Mouse (Mus musculus): ENCODE measurements at regions not wholly inside any gene's neighbourhood (a gene's known extent, or its start where the extent isn't known, plus 50 kb on each side); places are given as distances from the start of the nearest gene placed in this dataset.

DNA sequence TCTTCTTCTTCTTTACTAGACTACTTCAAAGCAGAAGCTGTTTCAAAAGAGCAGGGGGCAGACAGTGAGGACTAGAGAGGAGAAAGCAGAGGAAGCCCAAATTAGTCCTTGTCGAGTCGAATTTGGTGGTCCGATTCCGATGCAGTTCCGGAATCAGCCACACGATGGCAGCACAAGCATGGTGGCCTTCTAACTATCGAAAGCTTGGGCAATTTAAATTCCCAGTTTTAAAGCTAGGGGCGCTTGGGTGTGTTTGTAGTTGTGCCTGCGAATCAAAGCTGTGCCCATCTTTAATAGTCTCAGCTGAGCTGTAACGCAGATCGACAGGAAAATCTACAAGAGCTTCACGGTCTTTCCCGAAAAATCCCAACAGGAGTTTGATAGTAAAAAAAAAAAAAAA is 234.7 kb upstream of the A1bg start:
- DNase-seq: peak; percentile 93

DNA sequence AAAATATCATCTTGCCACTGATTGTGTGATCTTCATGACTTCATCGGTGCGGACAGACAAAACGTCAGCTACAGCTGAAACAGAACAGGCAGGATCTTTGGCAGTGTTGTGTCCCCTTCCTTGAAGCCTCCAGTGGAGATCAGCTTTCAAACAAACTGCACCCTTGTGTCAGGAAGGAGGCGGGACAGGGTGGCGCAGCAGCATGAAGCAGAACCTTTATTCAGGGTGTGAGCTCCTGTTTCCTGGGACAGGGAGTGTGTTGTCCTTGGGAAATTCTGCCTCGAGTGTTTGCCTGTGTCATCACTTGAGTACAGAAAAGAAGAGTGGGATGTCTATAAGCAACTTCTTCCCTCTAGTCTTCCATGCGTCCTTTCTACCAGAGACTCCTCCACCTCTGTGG is 232.7 kb upstream of the A1bg start:
- DNase-seq: no peak

DNA sequence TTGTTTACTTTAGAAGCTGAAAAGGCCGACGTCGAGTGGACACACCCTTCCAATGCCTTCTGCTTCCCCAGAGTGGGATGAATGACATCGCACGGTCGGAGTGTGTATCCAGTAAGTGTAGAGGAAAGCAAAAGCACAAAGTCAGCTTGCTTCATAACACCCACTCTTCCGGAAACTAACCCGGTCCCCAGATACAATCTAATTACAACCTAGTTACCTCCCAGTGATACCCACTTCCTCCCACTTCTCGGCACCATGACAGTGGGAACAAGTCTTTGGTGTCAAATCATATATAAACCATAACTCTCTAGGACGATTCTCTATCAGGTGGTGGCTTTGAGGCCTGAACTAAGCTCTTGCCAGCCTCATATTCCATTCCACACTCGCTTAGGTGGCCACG is 231.4 kb upstream of the A1bg start:
- no peak for DNase-seq

DNA sequence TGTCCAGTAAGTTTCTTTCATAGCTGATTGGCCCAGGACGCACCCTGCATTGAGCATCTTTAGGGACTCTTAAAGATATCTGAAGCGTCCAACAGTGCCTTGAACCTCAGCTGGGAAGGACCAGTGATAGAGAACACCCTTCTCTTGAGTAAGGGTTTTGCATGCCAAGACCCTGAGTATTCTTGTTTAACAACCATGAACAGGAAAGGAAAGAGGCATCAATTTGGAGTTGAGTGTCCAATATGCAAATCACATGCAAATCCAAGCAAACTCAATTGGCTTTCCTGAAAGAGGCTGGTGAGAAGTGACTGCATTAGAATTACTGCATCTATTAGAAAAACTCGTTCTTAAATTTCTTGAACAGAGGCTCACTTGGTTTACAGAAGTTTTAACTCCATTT is 220.0 kb upstream of the A1bg start:
- DNase-seq: no peak

DNA sequence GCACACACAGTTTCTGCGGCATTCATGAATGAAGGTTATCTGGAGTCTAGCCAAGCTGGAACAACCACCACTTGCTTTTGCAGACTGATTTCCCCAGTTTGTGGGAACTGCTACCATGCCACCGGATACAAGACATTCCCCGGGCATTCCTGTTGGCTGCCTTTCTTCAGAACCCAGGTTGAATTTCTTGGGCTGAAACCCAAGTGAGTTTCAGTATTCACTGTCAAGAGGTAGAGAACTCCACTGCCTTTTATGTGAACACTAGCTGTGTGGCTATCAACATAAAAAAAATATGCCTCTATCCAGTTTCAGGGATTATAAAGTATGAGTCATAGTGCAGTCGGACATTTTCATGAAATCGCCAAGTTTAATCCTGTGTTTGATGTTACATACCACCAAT is 216.3 kb upstream of the A1bg start:
- DNase-seq: no peak

DNA sequence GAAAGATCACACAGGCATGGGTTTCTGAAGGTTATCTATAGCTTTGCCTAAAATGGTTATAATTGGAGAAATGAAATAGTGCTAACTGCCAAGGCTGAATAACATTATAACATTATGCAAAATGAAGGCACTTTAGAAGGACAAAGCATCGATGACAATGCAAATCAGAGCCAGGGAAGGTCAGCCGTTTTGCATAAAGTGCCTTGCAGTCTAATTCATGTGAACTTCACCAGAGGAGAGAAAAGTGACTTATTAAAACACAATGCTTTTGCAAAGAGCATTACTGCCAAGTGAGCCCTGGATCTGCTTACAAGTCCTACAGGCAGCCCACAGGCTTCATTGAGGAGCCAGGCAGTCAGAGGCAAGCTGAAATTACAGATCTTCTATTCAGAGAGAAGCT is 214.0 kb upstream of the A1bg start:
- no peak for DNase-seq

DNA sequence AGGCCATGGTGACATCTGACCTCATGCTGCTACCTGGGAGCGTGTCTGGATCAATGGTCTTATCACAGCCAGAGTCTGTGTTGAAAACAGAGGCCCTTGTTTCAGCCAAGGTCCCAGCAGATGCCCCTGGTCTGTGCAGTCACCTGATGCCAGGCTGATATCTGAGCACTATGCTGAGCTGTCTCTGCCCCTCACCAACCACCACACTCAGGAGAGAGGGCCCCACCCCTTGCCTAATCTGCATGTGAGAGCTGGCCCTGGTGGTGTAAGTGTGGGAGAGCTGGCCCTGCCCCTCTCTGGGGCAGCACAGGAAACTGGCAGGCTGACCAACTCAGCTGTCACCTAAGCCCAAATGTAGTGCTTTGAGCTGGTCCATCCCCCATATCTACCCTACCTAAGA is 210.5 kb upstream of the A1bg start:
- no peak for DNase-seq

DNA sequence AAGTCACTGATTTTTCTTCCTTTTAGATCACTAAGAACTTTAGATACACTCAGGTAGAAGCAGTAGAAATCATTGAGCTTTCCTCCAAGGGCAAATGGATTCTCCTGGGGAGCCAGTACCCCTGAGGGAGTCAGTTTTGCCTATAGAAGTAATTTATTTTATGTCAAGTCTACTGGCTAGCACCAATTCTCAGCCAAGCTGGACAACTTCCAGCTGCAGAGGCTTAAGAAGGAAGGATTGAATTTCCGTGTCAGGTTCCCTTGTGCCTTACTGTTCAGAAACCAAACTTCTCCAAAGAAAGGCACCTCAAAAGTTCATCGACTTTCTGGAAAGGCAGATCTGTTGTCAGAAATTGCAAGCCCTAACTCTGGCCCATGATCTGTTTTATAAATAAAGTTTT is 205.2 kb upstream of the A1bg start:
- no peak for DNase-seq

DNA sequence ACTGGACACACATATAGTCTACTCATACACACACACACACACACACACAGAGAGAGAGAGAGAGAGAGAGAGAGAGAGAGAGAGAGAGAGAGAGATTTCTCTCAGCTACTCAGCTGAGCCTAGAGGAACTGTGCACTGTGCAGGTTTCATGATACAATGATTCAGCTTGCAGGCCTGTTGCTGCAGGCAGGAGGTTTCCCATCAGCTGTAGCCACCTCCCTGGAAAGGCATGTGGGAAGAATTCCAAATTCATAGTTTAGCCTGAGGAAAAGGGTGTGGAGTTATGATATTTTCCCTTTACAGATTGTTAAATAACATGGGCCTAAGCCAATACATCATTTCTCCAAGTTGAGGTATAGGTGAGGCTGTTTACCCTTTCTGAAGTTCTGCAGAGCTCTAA is 204.3 kb upstream of the A1bg start:
- no peak for DNase-seq

DNA sequence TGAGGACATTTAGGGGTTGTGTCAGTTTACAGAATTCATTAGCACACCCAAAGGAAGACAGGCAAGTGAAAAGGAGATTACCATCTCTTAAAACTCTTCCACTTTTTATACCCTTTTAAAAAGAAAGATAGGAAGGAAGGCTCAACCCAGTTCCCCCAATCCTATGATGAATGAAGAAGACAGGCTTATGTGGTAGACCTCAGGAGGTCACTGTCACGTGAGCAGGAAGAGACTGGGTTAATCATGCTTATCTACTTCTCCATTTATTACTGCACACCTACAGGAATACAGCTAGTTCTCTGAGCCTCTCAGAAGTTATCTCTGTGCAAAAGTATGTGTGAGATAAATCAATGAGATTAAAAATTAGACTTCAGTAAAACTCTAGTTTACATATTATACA is 194.1 kb upstream of the A1bg start:
- DNase-seq: no peak

DNA sequence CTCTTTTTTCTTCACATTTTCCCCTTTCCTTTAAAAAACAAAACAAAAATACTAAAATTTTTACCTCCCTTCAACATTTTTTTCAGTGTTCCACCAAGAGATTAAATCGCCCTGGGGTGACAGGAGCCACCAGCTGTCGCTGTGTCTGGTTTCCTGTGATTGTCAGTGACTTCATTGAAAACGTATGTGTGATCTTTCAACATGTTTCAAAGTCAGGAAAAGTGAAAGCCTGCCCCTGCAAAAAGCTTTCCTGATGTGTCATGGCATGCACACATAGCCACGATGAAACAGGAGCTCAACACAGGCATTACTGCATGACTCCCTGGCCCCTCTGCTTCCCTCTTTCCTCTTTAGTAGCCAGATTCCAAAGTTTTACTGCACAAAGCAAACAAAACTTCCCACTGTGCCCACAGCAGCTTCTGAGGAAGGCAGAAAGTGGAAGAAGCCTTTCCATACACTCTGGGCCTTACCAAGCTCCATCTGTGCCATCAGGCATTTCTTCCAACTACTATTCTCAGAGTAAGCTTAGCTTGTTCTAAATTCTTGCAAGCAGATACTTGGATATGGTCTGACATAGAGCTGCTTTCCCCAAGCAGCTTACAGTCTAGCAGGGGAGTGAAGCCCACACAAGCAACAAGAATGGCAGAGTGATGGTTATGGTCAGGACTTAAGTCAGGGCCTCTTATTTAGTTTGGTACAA is 186.8 kb upstream of the A1bg start:
- no peak for DNase-seq

DNA sequence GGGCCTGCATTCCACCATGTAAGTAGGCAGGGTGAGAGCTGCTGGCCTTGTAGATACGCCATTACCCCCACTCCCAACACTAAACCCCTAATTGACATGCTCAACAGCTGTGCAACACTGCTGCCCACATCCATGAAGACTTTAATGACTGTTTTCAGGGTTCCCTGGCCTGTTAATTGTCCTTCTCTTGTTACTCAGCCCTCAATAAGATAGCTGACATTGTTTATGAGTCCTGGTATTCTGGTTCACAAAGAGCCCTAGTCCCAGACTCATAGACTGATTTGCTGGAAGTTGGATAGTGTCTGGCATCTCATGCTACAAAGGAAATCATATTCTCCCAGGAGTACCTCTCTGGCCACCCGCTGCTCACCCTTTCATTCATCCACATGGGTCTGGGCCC is 186.1 kb upstream of the A1bg start:
- no peak for DNase-seq

DNA sequence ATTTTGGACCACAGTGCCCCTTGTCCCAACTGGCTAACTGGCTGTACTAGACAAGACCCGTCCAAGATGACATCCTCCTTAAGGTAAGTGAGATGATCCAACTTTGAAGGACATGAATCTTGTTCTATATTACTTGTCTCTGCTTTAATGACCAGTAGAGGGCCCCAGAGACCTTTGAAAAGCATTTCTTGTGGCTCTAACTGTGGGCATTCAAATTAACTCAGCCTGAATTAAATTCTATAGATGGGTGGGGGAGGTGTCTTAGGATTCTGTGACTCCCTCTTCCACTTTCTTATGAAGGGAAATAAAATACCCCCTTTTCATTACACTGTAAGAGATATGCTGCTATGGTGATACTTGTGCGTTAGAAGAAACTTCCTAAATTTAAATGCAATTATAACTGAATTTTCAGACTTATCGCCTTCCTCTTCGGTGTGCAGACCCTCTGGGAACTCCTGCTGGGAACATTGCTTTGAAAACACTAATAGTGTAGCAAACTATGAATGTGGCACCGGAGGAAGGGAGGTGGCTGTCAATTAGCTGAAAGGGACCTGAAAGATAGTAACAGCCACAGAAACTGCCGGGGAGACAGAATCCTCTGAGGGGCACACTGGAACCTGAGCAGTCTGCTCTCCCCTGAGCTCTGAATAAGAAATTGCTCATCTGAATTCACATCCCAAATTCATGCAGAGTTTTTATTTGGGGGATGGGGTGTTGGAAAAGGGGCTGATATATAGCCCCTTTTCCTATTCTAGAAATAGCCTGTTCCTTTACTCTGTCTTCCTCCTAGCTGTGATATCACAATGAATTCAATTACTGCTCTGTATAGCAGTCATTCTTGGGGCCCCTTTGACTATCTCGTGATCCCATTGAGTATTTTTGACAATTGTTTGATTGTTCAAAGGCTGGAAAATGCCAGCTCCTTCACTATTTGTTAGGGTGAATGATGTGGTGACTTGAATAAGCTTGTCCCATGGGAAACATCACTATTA is 179.9 kb upstream of the A1bg start:
- DNase-seq: no peak

DNA sequence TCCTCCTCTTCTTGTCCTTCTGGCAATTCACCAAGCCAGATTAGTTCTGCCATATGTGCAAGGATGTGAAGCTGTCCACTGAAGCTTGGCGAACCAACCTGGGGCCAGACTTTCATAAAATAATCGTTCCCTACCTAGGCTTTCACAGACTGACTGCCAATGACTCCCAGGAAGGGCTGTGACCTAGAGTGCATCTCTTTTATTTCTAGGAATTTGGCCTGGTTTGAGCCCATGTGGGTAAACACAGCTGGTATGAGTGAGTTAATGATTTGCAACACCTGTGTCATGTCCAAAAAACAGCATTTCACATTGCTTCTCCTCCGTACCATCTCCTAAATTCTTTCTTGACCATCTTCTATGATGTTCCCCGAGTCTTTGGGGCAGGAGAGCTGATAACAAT is 178.0 kb upstream of the A1bg start:
- no peak for DNase-seq

DNA sequence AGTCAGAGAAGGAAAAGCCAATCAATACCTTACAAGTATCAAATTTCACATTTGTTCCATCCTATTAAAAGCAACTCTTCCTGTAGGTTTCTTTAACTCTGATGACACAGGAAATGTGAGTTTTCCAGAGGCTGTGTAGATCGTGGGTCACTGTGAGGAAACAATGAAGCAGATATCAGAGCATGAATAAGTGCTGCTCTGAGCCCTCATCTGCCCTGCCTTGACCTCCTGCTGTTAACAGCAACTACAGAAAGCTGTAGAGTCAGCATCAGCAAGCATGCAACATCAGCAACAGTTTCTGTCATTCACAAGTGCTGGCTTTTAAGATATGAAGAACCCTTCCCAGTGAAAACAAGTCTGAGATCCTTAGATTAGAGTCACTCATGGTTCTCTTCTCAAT is 176.2 kb upstream of the A1bg start:
- DNase-seq: no peak

DNA sequence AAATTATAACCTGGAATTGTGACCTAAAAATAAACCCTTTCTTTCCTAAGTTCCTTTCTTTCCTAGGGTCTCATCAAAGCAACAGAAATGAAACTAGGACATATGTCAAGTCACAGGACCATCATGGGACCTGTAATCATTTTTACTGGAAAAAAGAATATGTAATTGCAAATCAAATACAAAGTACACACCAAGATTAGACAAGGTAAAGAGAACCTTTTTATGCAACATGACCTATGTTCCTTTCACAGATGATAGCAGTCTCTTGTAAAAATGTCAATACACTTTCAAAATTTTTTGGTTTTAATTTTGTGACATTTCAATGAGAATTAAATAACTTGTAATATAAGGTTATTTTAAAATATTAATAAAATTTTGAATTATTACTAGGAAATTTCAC is 175.7 kb upstream of the A1bg start:
- no peak for DNase-seq

DNA sequence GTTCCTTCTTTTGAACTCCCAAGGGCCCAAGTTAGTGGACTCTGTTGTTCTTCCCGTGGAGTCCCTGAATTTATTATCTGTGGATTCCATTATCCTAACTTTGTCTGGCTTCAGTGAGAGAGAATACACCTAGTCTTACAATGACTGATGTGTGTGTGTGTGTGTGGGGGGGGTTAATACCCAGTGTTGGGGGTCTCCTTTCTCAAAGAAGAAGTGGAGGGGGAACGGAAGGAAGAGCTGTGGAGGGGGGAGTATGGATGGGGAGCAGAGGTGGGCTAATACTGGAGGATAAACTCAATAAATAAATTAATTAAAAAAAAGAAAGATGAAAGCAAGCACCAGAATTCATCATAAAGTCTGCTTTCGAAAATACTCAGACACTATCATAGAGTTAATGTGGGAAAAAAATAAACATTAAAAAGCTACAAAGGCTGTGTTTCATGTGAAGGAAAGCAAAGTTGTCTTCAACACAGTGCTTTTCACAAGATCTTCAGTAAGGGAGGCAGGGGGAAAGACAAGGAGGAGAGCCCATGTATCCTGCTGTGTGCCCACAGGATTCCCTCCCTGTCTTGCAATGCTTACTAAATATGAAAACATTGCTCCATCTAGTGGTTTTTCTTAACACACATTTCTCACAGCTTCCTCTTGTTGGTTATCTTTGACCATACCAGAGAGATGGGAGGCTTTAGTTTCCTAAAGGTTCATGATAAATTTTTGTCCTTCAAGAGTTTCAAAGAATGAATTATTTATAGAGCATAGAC is 173.4 kb upstream of the A1bg start:
- no peak for DNase-seq

DNA sequence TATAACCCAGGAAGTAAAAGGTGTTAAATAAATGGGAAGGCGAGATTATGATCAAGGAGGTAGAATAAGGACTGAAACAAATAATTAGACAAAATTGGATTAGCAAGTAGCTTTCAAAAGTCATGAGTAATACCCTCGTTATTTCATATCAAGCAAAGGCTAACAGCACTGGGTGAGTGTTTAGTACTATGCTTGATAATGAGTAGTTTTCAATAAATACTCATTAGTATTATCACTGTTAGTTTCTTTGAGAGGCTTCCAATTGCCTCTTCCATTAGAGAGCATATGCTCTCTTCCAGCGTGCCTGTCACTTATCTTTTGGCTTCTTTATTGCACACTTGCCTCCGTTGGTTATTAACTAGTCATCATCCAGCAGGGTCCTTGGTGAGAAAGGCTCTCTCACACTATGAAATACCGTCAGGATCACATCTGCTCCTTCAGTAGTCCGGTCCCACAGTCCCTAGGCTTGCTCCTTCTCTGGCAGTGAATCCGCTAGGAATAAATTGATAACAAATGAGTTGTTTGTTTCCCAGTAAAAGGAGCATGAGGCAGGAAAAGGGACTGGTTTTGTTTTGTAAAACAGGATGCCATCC is 132.3 kb upstream of the A1bg start:
- DNase-seq: no peak

DNA sequence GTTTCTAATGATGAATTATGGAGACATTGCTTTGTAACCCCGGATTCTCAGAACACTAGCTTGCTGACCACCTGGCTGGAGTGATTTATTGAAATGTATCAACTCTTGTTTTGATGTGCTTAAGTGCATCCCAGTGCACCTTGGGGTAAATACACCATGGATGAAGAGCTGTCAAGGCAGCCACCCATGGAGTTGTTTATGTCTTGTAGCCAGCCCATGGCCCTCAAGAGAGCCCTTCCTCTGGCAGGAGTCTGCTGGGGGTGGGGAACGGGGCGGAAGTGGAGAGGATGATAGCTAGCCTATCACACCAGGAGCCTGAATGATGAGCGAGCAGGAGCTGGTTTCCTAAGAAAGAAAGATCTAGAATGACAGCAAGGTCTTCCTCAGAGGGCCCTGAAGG is 128.6 kb upstream of the A1bg start:
- no peak for DNase-seq

DNA sequence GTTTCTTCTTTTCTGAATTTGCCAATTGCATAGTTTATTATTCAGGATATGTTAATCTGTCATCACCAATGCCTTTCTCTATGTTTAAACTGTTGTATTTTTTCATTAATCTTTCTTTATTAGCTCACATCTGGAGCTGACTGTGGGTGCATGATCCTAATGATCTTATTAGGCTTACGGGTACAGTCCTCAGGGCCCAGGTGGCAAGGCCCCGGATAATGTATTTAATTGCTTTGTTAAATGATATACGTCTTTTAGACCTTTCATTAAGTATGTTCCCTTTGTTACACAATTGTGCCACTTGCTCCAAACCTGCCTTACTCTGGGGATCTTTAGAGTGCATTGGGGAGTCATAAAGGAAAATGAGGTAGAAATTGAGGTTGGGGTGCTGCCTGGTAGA is 86.7 kb upstream of the A1bg start:
- no peak for DNase-seq

DNA sequence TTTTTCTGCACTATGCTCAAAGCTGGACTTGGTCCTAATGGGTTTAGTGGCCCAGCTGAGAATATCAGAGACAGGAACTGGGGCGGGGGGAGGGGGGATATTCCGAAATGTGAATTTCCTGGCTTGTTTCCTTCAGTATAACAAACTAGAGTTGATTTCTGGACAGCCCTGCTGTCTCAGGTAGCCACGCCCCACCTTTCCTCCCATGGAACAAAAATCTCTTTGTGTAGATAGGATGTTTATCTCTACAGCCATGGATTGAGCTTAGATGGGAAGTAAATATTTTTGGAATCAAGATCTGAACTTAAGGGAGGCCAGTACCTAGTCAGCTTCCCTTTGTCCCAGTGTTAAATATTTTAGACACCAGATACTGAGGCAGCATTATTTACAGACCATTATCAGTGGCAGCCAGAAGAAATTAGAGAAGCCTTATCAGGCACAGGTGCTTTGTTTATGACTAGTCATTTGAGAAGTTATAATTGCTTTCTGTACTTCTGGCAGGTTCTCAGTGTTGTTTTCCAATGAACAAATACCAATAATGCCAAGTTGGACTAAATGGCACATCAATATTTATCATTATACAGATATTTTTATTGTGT is 84.7 kb upstream of the A1bg start:
- no peak for DNase-seq

DNA sequence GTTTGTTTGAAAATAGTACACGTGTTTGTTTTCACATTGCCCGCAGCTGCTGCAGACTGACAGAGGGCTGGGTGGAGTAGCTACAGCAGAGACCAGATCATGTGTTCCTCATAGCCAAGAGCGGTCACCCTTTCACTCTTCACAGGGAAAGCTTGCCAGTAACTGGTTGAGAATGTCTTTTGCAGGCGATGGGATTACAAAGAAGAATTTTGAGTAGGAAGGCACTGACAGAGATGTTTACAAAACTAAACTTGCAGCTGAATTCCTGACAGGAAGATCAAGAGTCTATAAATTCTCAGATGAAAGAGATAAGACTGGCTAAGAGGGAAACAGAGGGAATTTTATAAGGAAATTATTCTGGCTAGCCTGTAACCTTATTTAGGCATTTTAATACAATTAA is 83.8 kb upstream of the A1bg start:
- peak; percentile 5 for DNase-seq

Measured in gastrocnemius, postnatal 10 days (tissue).